Mouse (Mus musculus) hindbrain, postnatal 0 days (tissue): ENCODE data around the gene Nectin1. TPM values are rescaled to one million over a fixed set of nuclear protein-coding genes. Genes with fewer than 3 reads are reported as not detected.

Experiments
- ATAC-seq: fragments of 200-750 bp; cut with Nextera tagmentation; 2 replicates; pipeline ENCODE4 v1.8.0; 2017; ENCODE audit warnings: mild to moderate bottlenecking, moderate TSS enrichment, moderate library complexity
- DNase-seq: peaks from one replicate; pipeline ENCODE4 v3.0.0-alpha.2; 2015; ENCODE audit warnings: low spot score
- H3K27ac ChIP-seq: fragments of 300-500 bp; sonication (generic); 2 replicates; pipeline ENCODE4 v1.5.1; 2014; ENCODE audit warnings: mild to moderate bottlenecking
- H3K27me3 ChIP-seq: fragments of 300-500 bp; sonication (generic); 2 replicates; pipeline ENCODE4 v1.6.1; 2014; ENCODE audit warnings: low read length, mixed read lengths; ENCODE audit not compliant: insufficient read depth
- H3K36me3 ChIP-seq: fragments of 300-500 bp; sonication (generic); 2 replicates; pipeline ENCODE4 v1.6.1; 2014; ENCODE audit warnings: low read length, mixed read lengths; ENCODE audit not compliant: insufficient read depth
- H3K4me1 ChIP-seq: fragments of 300-500 bp; sonication (generic); 2 replicates; pipeline ENCODE4 v1.6.1; 2014; ENCODE audit warnings: antibody characterized with exemption, low read length, mixed read lengths; ENCODE audit not compliant: insufficient read depth
- H3K4me2 ChIP-seq: fragments of 300-500 bp; sonication (generic); 2 replicates; pipeline ENCODE4 v1.6.1; 2014; ENCODE audit warnings: low read depth, mild to moderate bottlenecking, low read length, moderate library complexity, mixed read lengths
- H3K4me3 ChIP-seq: fragments of 300-500 bp; sonication (generic); 2 replicates; pipeline ENCODE4 v1.5.1; 2014; ENCODE audit warnings: low read length
- H3K9ac ChIP-seq: fragments of 300-500 bp; sonication (generic); replicated peaks from 2 replicates; pipeline ENCODE4 v1.6.1; 2014; ENCODE audit warnings: mild to moderate bottlenecking, low read length, moderate library complexity, mixed read lengths
- H3K9me3 ChIP-seq: fragments of 300-500 bp; sonication (generic); 2 replicates; pipeline ENCODE4 v1.6.1; 2016; ENCODE audit warnings: low read length, mixed read lengths
- CTCF ChIP-seq: IDR thresholded peaks from 2 replicates; pipeline ENCODE4 v1.5.1; 2016; ENCODE audit warnings: antibody characterized with exemption, control low read depth, low read depth
- WGBS: fragments of 180-500 bp; shearing (Covaris S2); extraction: QIAGEN DNeasy Blood & Tissue Kit; methylation state at CpG from one replicate; pipeline ENCODE4 v1.1.7; 2014; 5-methylcytosine and 5-hydroxymethylcytosine counted together
- polyA plus RNA-seq: library from polyadenylated mRNA; unstranded; fragments of >200 nt; fragmentation: Nextera tagmentation; extraction: Ambion mirVana; gene quantifications from 2 replicates; pipeline ENCODE4 v1.2.1, GENCODE M21; 2015
- total RNA-seq: library from RNA; depleted of rRNA; stranded (reverse); fragments of >200 nt; gene quantifications from 2 replicates; pipeline ENCODE4 v1.2.3, GENCODE M21; 2014; rRNA removed

The Nectin1 gene
- 69.2 and 72.8 TPM in 2 replicates for total RNA-seq
- polyA plus RNA-seq: 15.7 and 17.1 TPM in 2 replicates

GRCm38 (mm10) chr9:43743647-43744137, at the start of gene Nectin1:
Gene Nectin1 (plus strand): TSS chr9:43743984.
- Histone ChIP-seq H3K4me3 (peak within 1 kb of the TSS; percentile 88), H3K27me3 (no peaks in the 10 kb centered on the region), H3K9ac (peak within 1 kb of the TSS; percentile 95), H3K36me3 (no peaks in the 10 kb centered on the region), H3K27ac (peak within 1 kb of the TSS; percentile 92), H3K9me3 (no peaks in the 10 kb centered on the region), H3K4me2 (peak within 1 kb of the TSS; percentile 90), H3K4me1 (peaks cover 26% of the 10 kb centered on the region)
- DNase-seq: peak; percentile 92
- ATAC-seq: peak; percentile 93
- peak; percentile 88 for TF ChIP-seq CTCF
- whole genome bisulfite sequencing: under 1% methylated on average over 34 of the region's 51 CpGs

- Histone ChIP-seq H3K4me1 (no peaks in the 10 kb centered on the region), H3K9me3 (no peaks in the 10 kb centered on the region), H3K27ac (no peak overlapping the region), H3K4me3 (no peak overlapping the region), H3K27me3 (no peaks in the 10 kb centered on the region), H3K36me3 (no peaks in the 10 kb centered on the region), H3K9ac (no peak overlapping the region), H3K4me2 (no peak overlapping the region)
- peak; percentile 51 for TF ChIP-seq CTCF
- ATAC-seq: no peak
- WGBS: 16% methylated on average over 8 of the region's 8 CpGs
- DNase-seq: peak; percentile 74
Observed at GRCm38 (mm10) chr9:43698080-43698712, 45.6 kb upstream of the Nectin1 start.

- H3K4me2 ChIP-seq: no peak overlapping the region
- H3K4me1 ChIP-seq: no peaks in the 10 kb centered on the region
- H3K9ac ChIP-seq: no peak overlapping the region
- 72% methylated on average over 10 of the region's 10 CpGs for WGBS
- no peaks in the 10 kb centered on the region for H3K27me3 ChIP-seq
- no peak for TF ChIP-seq CTCF
- ATAC-seq (peak; percentile 11; the same call in 1 of the 2 replicates), DNase-seq (no peak)
- H3K27ac ChIP-seq: no peak overlapping the region
- no peaks in the 10 kb centered on the region for H3K36me3 ChIP-seq
- no peak overlapping the region for H3K4me3 ChIP-seq
- H3K9me3 ChIP-seq: no peaks in the 10 kb centered on the region
Observed at GRCm38 (mm10) chr9:43698841-43699240, 44.9 kb upstream of the Nectin1 start.

- H3K9me3 ChIP-seq: no peaks in the 10 kb centered on the region
- H3K27ac ChIP-seq: peak overlapping the region; percentile 45
- peak; percentile 62 for TF ChIP-seq CTCF
- no peak overlapping the region for H3K9ac ChIP-seq
- no peaks in the 10 kb centered on the region for H3K27me3 ChIP-seq
- no peak overlapping the region for H3K4me3 ChIP-seq
- no peaks in the 10 kb centered on the region for H3K36me3 ChIP-seq
- no peak overlapping the region for H3K4me2 ChIP-seq
- ATAC-seq: peak; percentile 79
- peak; percentile 75 for DNase-seq
- 27% methylated on average over 11 of the region's 11 CpGs for WGBS
- no peaks in the 10 kb centered on the region for H3K4me1 ChIP-seq
Observed at GRCm38 (mm10) chr9:43699417-43700225, 44.2 kb upstream of the Nectin1 start.

GRCm38 (mm10) chr9:43700226-43700579, 43.6 kb upstream of the Nectin1 start:
- Histone ChIP-seq H3K27me3 (no peaks in the 10 kb centered on the region), H3K9ac (no peak overlapping the region), H3K27ac (no peak overlapping the region), H3K4me3 (no peak overlapping the region), H3K36me3 (no peaks in the 10 kb centered on the region), H3K9me3 (no peaks in the 10 kb centered on the region), H3K4me2 (no peak overlapping the region), H3K4me1 (no peaks in the 10 kb centered on the region)
- no peak; the same call in 1 of the 2 replicates for ATAC-seq
- TF ChIP-seq CTCF: no peak
- DNase-seq: peak; percentile 46
- WGBS: 48% methylated on average over 3 of the region's 3 CpGs

GRCm38 (mm10) chr9:43701748-43702147, 42.0 kb upstream of the Nectin1 start:
- Histone ChIP-seq H3K4me2 (no peak overlapping the region), H3K4me3 (no peak overlapping the region), H3K36me3 (no peaks in the 10 kb centered on the region), H3K27me3 (no peaks in the 10 kb centered on the region), H3K27ac (no peak overlapping the region), H3K9ac (no peak overlapping the region), H3K4me1 (no peaks in the 10 kb centered on the region), H3K9me3 (no peaks in the 10 kb centered on the region)
- DNase-seq (no peak), ATAC-seq (no peak)
- TF ChIP-seq CTCF: no peak
